Mouse (Mus musculus) limb, embryonic 11.5 days (tissue): ENCODE results near the gene Tyro3. TPM values are rescaled to one million over a fixed set of nuclear protein-coding genes. Genes with fewer than 3 reads are reported as not detected.
A peak's percentile ranks its signal among the peaks of the same experiment; 100 is the strongest.

Source experiments
- ATAC-seq: fragments of 200-750 bp; cut with Nextera tagmentation; 2 replicates; pipeline ENCODE4 v1.8.0; 2017; ENCODE audit warnings: low read depth; ENCODE audit not compliant: insufficient number of reproducible peaks, low FRiP score, low TSS enrichment
- DNase-seq: peaks from one replicate; pipeline ENCODE4 v3.0.0-alpha.2; 2015; ENCODE audit warnings: low spot score
- H3K27ac ChIP-seq: fragments of 300-500 bp; sonication (generic); replicated peaks from 2 replicates; pipeline ENCODE4 v1.5.1; 2014; ENCODE audit warnings: low read depth, mild to moderate bottlenecking, low read length
- H3K27me3 ChIP-seq: fragments of 300-500 bp; sonication (generic); 2 replicates; pipeline ENCODE4 v1.6.1; 2014; ENCODE audit warnings: mild to moderate bottlenecking, low read length, mixed read lengths; ENCODE audit not compliant: control insufficient read depth, insufficient read depth
- H3K36me3 ChIP-seq: fragments of 300-500 bp; sonication (generic); 2 replicates; pipeline ENCODE4 v1.6.1; 2014; ENCODE audit warnings: mild to moderate bottlenecking, low read length, moderate library complexity, mixed read lengths; ENCODE audit not compliant: control insufficient read depth, insufficient read depth
- H3K4me1 ChIP-seq: fragments of 300-500 bp; sonication (generic); 2 replicates; pipeline ENCODE4 v1.6.1; 2014; ENCODE audit warnings: low read length, mixed read lengths; ENCODE audit not compliant: control insufficient read depth, insufficient read depth
- H3K4me2 ChIP-seq: fragments of 300-500 bp; sonication (generic); 2 replicates; pipeline ENCODE4 v1.6.1; 2014; ENCODE audit warnings: low read depth, mild to moderate bottlenecking, moderate library complexity; ENCODE audit not compliant: severe bottlenecking
- H3K4me3 ChIP-seq: fragments of 300-500 bp; sonication (generic); 2 replicates; pipeline ENCODE4 v1.5.1; 2014; ENCODE audit warnings: low read depth, low read length
- H3K9ac ChIP-seq: fragments of 300-500 bp; sonication (generic); 2 replicates; pipeline ENCODE4 v1.6.1; 2014; ENCODE audit warnings: mild to moderate bottlenecking, low read length
- H3K9me3 ChIP-seq: fragments of 300-500 bp; sonication (generic); 2 replicates; pipeline ENCODE4 v1.6.1; 2016; ENCODE audit warnings: low read length; ENCODE audit not compliant: control insufficient read depth
- WGBS: fragments of 180-500 bp; shearing (Covaris S2); extraction: QIAGEN DNeasy Blood & Tissue Kit; methylation state at CpG from one replicate; pipeline ENCODE4 v1.1.7; 2014; 5-methylcytosine and 5-hydroxymethylcytosine counted together
- polyA plus RNA-seq: library from polyadenylated mRNA; unstranded; fragments of >200 nt; fragmentation: Nextera tagmentation; extraction: Ambion mirVana; gene quantifications from 2 replicates; pipeline ENCODE4 v1.2.1, GENCODE M21; 2014

Gene Tyro3
- polyA plus RNA-seq: 27.0 and 30.1 TPM in 2 replicates

- Histone ChIP-seq H3K9ac (no peak within 1 kb of the TSS), H3K27me3 (peaks cover 9% of the 10 kb centered on the region; the same call in 1 of the 2 replicates), H3K4me2 (no peak within 1 kb of the TSS), H3K4me1 (peaks cover 6% of the 10 kb centered on the region), H3K27ac (no peak within 1 kb of the TSS), H3K9me3 (no peaks in the 10 kb centered on the region), H3K36me3 (no peaks in the 10 kb centered on the region), H3K4me3 (no peak within 1 kb of the TSS)
- 64% methylated on average over 5 of the region's 5 CpGs for WGBS
- ATAC-seq (no peak), DNase-seq (no peak)
Observed at GRCm38 (mm10) chr2:119797279-119797783, at the start of gene Tyro3. TSS of gene Tyro3 (plus strand) at chr2:119797733.

DNA sequence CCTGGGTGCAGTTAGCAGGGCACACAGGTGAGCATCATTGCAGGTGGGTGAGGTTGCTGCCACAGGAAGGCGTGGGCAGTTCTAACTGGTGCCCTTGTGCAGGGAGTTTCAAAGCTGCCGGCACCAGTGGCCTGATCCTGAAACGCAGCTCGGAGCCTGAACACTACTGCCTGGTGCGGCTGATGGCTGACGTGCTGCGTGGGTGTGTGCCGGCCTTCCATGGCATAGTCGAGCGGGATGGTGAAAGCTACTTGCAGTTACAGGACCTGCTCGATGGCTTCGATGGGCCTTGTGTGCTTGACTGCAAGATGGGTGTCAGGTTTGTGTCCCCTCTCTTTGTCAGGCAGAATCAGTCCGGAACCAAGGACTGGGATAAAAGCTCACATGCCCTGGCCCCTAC is 48.3 kb upstream of the Tyro3 start:
- Histone ChIP-seq H3K4me2 (no peak overlapping the region), H3K27me3 (peaks cover 41% of the 10 kb centered on the region)
- WGBS: 66% methylated on average over 13 of the region's 13 CpGs

DNA sequence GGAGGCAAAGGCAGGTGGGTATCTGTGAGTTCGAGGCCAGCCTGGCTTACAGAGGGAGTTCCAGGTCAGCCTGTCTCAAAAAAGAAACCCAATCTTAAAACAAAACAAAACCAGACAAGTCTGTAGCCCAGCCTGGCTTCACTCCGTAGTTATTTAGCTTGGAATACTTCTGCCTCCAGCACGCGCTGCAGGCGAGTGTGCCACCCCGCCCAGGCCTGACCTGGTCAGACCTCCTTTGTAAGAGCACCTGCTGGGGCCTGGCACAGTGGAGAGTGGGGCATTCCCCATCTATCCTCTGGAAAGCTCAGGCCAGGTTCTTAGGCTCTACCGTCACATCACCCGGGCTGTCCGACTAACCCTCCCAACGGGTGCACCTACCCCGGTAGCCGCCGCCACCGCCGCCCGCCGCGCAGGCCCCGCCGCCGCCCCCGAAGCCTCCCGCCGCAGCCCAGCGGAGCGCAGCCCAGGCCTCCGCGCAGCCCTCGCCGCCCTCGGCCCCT is 39.9 kb upstream of the Tyro3 start:
- 5% methylated on average over 19 of the region's 31 CpGs for WGBS
- Histone ChIP-seq H3K27me3 (peaks cover 56% of the 10 kb centered on the region), H3K27ac (no peak overlapping the region), H3K4me1 (peaks cover 6% of the 10 kb centered on the region; the same call in 1 of the 2 replicates), H3K4me2 (peak overlapping the region; percentile 98), H3K9me3 (no peaks in the 10 kb centered on the region), H3K4me3 (peak overlapping the region; percentile 54), H3K9ac (peak overlapping the region; percentile 9; the same call in 1 of the 2 replicates), H3K36me3 (no peaks in the 10 kb centered on the region)
- ATAC-seq (peak; percentile 32; the same call in 1 of the 2 replicates), DNase-seq (peak; percentile 50)

More for the DNA sequence above, 48.3 kb upstream of the Tyro3 start:
- Histone ChIP-seq H3K9ac (no peak overlapping the region), H3K36me3 (no peaks in the 10 kb centered on the region), H3K9me3 (no peaks in the 10 kb centered on the region), H3K4me1 (peaks cover 5% of the 10 kb centered on the region), H3K4me3 (no peak overlapping the region), H3K27ac (no peak overlapping the region)
- ATAC-seq (no peak), DNase-seq (no peak)

- ATAC-seq: peak; percentile 33; the same call in 1 of the 2 replicates
- Histone ChIP-seq H3K9ac (peak overlapping the region; percentile 9; the same call in 1 of the 2 replicates), H3K36me3 (no peaks in the 10 kb centered on the region), H3K27ac (no peak overlapping the region), H3K27me3 (peaks cover 55% of the 10 kb centered on the region), H3K4me2 (peak overlapping the region; percentile 98), H3K4me1 (peaks cover 6% of the 10 kb centered on the region; the same call in 1 of the 2 replicates), H3K9me3 (no peaks in the 10 kb centered on the region), H3K4me3 (peak overlapping the region; percentile 54)
- 0% methylated on average over 34 of the region's 77 CpGs for WGBS
- peak; percentile 55 for DNase-seq
Observed at GRCm38 (mm10) chr2:119758101-119758843, 39.3 kb upstream of the Tyro3 start.

DNA sequence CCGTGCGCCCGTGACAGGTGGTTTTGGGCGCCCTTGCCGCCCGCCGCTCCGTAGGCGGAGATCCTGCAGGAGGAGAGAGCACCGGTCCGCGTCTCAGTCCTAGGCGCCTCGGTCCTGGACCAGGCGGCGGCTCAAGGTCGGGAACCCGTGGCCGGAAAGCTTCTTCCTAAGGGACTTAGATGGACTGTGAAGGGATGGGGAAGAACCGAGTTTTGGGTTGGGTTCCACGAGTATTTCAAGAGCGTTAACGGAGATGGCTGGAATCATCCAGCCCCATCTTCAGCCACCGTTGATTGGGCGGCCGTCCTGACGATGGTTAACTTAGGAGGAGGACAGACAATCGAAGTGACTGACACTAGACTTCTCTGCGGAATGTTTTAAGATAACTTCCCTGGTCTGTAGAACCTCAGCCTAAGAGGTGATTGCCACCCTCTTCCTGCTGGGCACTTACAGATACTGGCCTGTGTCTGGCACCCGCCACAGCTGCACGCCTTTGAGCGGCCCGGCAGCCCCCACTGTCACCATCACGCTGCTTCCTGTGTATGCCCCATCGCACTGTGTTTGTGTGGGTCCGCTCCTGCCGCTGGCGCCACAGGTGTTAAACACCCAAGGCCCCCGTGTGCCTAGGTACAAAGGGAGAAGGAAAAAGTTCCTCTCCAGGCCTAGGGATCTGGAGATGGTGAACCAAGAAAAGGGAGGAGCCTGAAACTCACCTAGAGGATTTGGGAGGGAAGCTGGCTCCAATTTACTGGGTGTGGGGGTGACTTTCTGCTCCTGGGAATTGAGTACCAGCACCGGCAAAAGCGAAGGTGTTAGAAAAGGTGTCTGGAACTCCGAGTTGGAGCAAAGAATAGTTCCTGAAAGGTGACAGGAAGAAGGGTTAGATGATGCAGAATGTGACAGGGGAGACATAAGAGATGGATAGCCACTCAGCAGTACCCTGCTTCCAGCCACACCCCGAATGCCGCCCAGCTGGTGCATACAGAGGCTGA is 38.4 kb upstream of the Tyro3 start:
- 3% methylated on average over 44 of the region's 44 CpGs for WGBS
- H3K4me2 ChIP-seq: peak overlapping the region; percentile 98
- peaks cover 6% of the 10 kb centered on the region; the same call in 1 of the 2 replicates for H3K4me1 ChIP-seq
- peaks cover 50% of the 10 kb centered on the region for H3K27me3 ChIP-seq
- H3K9ac ChIP-seq: 0 out of 2 replicates have a peak overlapping the region, but pooled peaks have one; percentile 9
- no peaks in the 10 kb centered on the region; the same call in 1 of the 2 replicates for H3K36me3 ChIP-seq
- no peak overlapping the region for H3K27ac ChIP-seq
- H3K4me3 ChIP-seq: peak overlapping the region; percentile 54
- ATAC-seq: 0 out of 2 replicates have a peak, but pooled peaks have one; percentile 15
- H3K9me3 ChIP-seq: no peaks in the 10 kb centered on the region
- DNase-seq: no peak

DNA sequence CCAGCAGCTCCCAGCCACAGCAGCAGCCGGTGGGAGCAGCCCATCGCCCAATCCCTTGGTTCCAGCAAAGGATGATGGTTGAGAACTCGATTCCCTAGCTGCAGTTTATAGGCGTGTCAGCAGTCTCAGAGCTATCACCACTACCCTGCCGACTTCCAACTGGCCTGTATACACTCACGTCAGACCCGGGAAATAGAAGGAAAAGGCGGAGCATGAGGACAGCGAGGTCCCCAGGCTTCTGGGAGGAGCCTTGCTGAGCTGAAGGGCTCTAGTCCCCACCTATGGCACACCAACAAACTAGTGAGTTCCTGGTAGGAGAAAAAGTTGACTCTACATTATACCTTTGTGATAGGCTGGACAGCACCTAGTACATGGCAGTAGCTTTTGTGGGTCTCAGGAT is 37.3 kb upstream of the Tyro3 start, which contains the start of gene Ltk:
TSS of gene Ltk (minus strand) at position 181 of the 400 bp plus-strand sequence.
- 8% methylated on average over 9 of the region's 9 CpGs for WGBS
- no peak for DNase-seq
- H3K4me1 ChIP-seq: peaks cover 6% of the 10 kb centered on the region; the same call in 1 of the 2 replicates
- no peak for ATAC-seq
- H3K27ac ChIP-seq: no peak within 1 kb of the TSS
- H3K36me3 ChIP-seq: peaks cover 4% of the 10 kb centered on the region; the same call in 1 of the 2 replicates
- H3K4me3 ChIP-seq: no peak within 1 kb of the TSS
- H3K27me3 ChIP-seq: peaks cover 50% of the 10 kb centered on the region
- H3K4me2 ChIP-seq: no peak within 1 kb of the TSS
- no peak within 1 kb of the TSS for H3K9ac ChIP-seq
- H3K9me3 ChIP-seq: no peaks in the 10 kb centered on the region

DNA sequence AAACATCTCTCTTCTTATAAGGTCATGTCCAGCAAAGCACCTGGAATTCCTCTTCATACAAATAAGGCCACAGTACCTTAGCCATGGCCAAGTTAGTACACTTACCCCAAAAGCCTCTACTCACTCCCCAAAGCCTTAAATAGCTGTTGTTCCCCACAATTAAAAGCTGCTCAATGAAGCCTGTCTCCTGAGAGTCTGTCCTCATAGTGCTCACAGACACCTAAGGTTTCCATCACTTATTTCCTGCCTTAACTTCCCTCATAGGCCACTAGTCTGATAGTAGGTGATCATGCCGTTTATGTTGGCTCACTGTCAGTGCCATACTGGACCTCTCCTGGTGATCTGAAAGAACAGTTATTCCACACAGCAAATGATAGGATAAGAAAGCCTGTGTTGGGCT is 35.3 kb upstream of the Tyro3 start:
- WGBS: 67% methylated on average over 1 of the region's 1 CpGs
- Histone ChIP-seq H3K9me3 (no peaks in the 10 kb centered on the region), H3K27me3 (peaks cover 39% of the 10 kb centered on the region), H3K4me2 (no peak overlapping the region), H3K9ac (no peak overlapping the region), H3K4me3 (no peak overlapping the region), H3K27ac (no peak overlapping the region), H3K36me3 (peaks cover 4% of the 10 kb centered on the region; the same call in 1 of the 2 replicates), H3K4me1 (peaks cover 6% of the 10 kb centered on the region; the same call in 1 of the 2 replicates)
- no peak for DNase-seq
- ATAC-seq: no peak
